Mouse (Mus musculus) heart, adult 2 months (tissue): ENCODE measurements around the gene Rnf208. TPM values are rescaled to one million over a fixed set of nuclear protein-coding genes. Genes with fewer than 3 reads are reported as not detected.

ENCODE experiments used
- DNase-seq, 2 experiments: peaks; one replicate each; pipeline ENCODE4 v3.0.0; 2021
- H3K27ac ChIP-seq: fragments of 200-600 bp; 2 replicates; pipeline ENCODE4 v1.8.1; 2022
- H3K27me3 ChIP-seq: fragments of 200-500 bp; 2 replicates; pipeline ENCODE4 v1.6.1; 2012; ENCODE audit warnings: mild to moderate bottlenecking, low read length, inconsistent platforms, mixed read lengths; ENCODE audit not compliant: control insufficient read depth, insufficient read depth
- H3K36me3 ChIP-seq: fragments of 200-500 bp; 2 replicates; pipeline ENCODE4 v1.6.1; 2012; ENCODE audit warnings: low read length, inconsistent platforms; ENCODE audit not compliant: control insufficient read depth, insufficient read depth
- H3K4me1 ChIP-seq: fragments of 200-500 bp; 2 replicates; pipeline ENCODE4 v1.6.1; 2011; ENCODE audit warnings: low read length; ENCODE audit not compliant: control insufficient read depth, insufficient read depth
- H3K4me3 ChIP-seq: fragments of 200-600 bp; 2 replicates; pipeline ENCODE4 v1.8.1; 2022
- H3K79me2 ChIP-seq: fragments of 200-500 bp; replicated peaks from 2 replicates; pipeline ENCODE4 v1.6.1; 2012; ENCODE audit warnings: mild to moderate bottlenecking, inconsistent platforms, low read length, moderate library complexity, mixed read lengths; ENCODE audit not compliant: control insufficient read depth, insufficient read depth
- H3K9ac ChIP-seq: fragments of 200-500 bp; 2 replicates; pipeline ENCODE4 v1.6.1; 2012; ENCODE audit warnings: low read depth, mild to moderate bottlenecking, control low read depth, inconsistent platforms, low read length, mixed read lengths
- CTCF ChIP-seq: fragments of 200-600 bp; IDR thresholded peaks from 2 replicates; pipeline ENCODE4 v1.8.1; 2022; ENCODE audit warnings: antibody characterized with exemption, mild to moderate bottlenecking, moderate library complexity
- EP300 ChIP-seq: fragments of 200-500 bp; IDR thresholded peaks from 2 replicates; pipeline ENCODE4 v1.6.1; 2011; ENCODE audit warnings: low read depth, low read length, control low read depth; ENCODE audit not compliant: insufficient read depth
- POLR2A ChIP-seq: fragments of 200-500 bp; IDR thresholded peaks from 2 replicates; pipeline ENCODE4 v1.6.1; 2011; ENCODE audit warnings: mild to moderate bottlenecking, low read depth, low read length, control low read depth; ENCODE audit not compliant: insufficient read depth
- WGBS: fragments of 180-500 bp; shearing (Covaris S2); methylation state at CpG from one replicate; pipeline ENCODE4 v1.1.7; 2018; 5-methylcytosine and 5-hydroxymethylcytosine counted together
- intact Hi-C: fragments of 180-260 bp; cut with DNase I; formaldehyde crosslinking; loops from one replicate; pipeline ENCODE4 v1.15.1; 2025
- long read RNA-seq: library from polyadenylated mRNA; stranded (forward); transcript quantifications from one replicate; pipeline ENCODE4 v2.0.0, GENCODE M21; 2021
- polyA plus RNA-seq: library from polyadenylated mRNA; depleted of rRNA; stranded (reverse); fragments of >200 nt; gene quantifications from 2 replicates; pipeline ENCODE4 v1.2.3, GENCODE M21; 2012; rRNA removed
- total RNA-seq, 2 experiments: library from RNA; stranded (reverse); gene quantifications; 2 replicates each; pipeline ENCODE4 v1.2.3; 2021

Rnf208 gene
- total RNA-seq = under 1 TPM; 0.47 to 0.61 TPM
- 1.5 and 2.4 TPM in 2 replicates for polyA plus RNA-seq
- long read RNA-seq = 0 reads

- no peak for DNase-seq
- no peak within 1 kb of the TSS for H3K9ac ChIP-seq
- H3K79me2 ChIP-seq = no peaks in the 10 kb centered on the region
- peaks cover 5% of the 10 kb centered on the region; the same call in 1 of the 2 replicates for H3K27me3 ChIP-seq
- H3K36me3 ChIP-seq = no peaks in the 10 kb centered on the region
- intact Hi-C loops = no loop called here
- WGBS = under 1% methylated on average over 53 of the region's 59 CpGs
- peaks cover 2% of the 10 kb centered on the region; the same call in 1 of the 2 replicates for H3K4me1 ChIP-seq
- no peak for TF ChIP-seq EP300
- TF ChIP-seq POLR2A = no peak
- no peak for TF ChIP-seq CTCF
- H3K4me3 ChIP-seq = peak within 1 kb of the TSS; percentile 36
- no peak within 1 kb of the TSS; the same call in 1 of the 2 replicates for H3K27ac ChIP-seq
These were observed at the start of gene Rnf208, which contains the start of gene Cysrt1 for GRCm38 (mm10) chr2:25242101-25242506. Gene Rnf208 (plus strand): TSS chr2:25242255. Gene Cysrt1 (minus strand): TSS chr2:25242452.

- intact Hi-C loops = loop anchor here (1.0 to 2.0 kb wide), 2 partner anchors 17 to 35 kb away; partner anchors contain the start of gene Nelfb
These were observed 48.7 kb upstream of the Rnf208 start for GRCm38 (mm10) chr2:25193330-25193770.

GRCm38 (mm10) chr2:25194006-25194405 is 48.0 kb upstream of the Rnf208 start:
- no peak for TF ChIP-seq POLR2A
- no peak for TF ChIP-seq CTCF
- TF ChIP-seq EP300 = no peak
- peak overlapping the region; percentile 95 for H3K27ac ChIP-seq
- H3K9ac ChIP-seq = peak overlapping the region; percentile 32
- intact Hi-C loops = loop anchor here (2.0 kb wide), 1 partner anchor 73 kb away; no protein-coding TSS in a partner anchor
- H3K4me3 ChIP-seq = peak overlapping the region; percentile 20; the same call in 1 of the 2 replicates
- WGBS = 39% methylated on average over 5 of the region's 5 CpGs
- H3K79me2 ChIP-seq = no peaks in the 10 kb centered on the region
- no peaks in the 10 kb centered on the region for H3K36me3 ChIP-seq
- H3K4me1 ChIP-seq = peaks cover 20% of the 10 kb centered on the region
- DNase-seq = no peak
- no peaks in the 10 kb centered on the region for H3K27me3 ChIP-seq

More at GRCm38 (mm10) chr2:25193330-25193770, 48.7 kb upstream of the Rnf208 start:
- Histone ChIP-seq H3K79me2 (no peaks in the 10 kb centered on the region), H3K36me3 (no peaks in the 10 kb centered on the region), H3K27me3 (no peaks in the 10 kb centered on the region), H3K27ac (peak overlapping the region; percentile 95), H3K4me3 (peak overlapping the region; percentile 20; the same call in 1 of the 2 replicates), H3K9ac (no peak overlapping the region), H3K4me1 (peaks cover 20% of the 10 kb centered on the region)
- WGBS = 2% methylated on average over 6 of the region's 6 CpGs
- peak; percentile 86 to 88 for DNase-seq
- TF ChIP-seq EP300 = peak; percentile 99
- TF ChIP-seq POLR2A = no peak; the same call in 1 of the 2 replicates
- TF ChIP-seq CTCF = peak; percentile 96

DNA sequence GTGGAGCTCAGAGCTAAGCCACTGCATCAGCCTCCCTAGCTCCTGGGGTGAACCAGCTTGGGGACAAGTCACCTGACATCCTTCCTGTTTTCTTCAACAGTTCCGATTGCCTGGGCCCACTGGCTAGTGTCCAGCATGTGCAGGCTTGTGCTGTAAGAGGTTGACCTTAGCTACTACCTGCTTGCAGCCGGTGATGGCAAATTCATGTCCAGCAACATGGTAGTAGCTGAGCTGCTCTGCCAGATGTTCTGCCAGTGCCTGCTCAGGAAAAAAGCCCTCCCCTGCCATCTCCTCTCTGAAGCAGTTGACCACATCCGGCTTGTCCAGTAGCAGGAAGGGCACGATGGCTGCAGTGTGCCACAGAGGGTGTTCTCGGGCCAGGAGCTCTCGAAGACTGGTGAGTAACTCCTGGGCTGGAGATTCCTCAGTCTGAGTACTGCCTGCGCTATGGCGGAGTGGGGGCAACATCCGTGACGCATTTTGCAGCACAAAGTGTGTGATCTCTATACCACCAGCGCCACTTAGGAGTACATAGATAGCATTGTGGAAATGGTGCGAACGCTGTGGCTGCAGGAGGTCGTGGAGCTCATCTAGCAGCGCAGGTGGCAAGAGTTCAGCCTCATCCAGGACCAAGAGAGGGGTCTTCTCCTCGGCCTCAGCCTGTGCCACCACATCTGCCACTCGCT is 47.4 kb upstream of the Rnf208 start:
- TF ChIP-seq EP300 = no peak
- no peak for TF ChIP-seq CTCF
- no peak for TF ChIP-seq POLR2A
- peak overlapping the region; percentile 51 for H3K9ac ChIP-seq

GRCm38 (mm10) chr2:25195211-25196156 is 46.6 kb upstream of the Rnf208 start:
- Histone ChIP-seq H3K27me3 (no peaks in the 10 kb centered on the region), H3K4me3 (peak overlapping the region; percentile 52), H3K36me3 (no peaks in the 10 kb centered on the region), H3K4me1 (peaks cover 20% of the 10 kb centered on the region), H3K79me2 (no peaks in the 10 kb centered on the region), H3K9ac (peak overlapping the region; percentile 51), H3K27ac (peak overlapping the region; percentile 95)
- intact Hi-C loops = loop anchor here (1.0 to 2.0 kb wide), 3 partner anchors 15 to 71 kb away; partner anchors contain the start of gene Nrarp
- peak; percentile 76 to 88 for DNase-seq
- TF ChIP-seq EP300 = no peak
- no peak for TF ChIP-seq CTCF
- TF ChIP-seq POLR2A = no peak
- WGBS = 16% methylated on average over 55 of the region's 55 CpGs

More for the DNA sequence above, 47.4 kb upstream of the Rnf208 start:
- no peaks in the 10 kb centered on the region for H3K27me3 ChIP-seq
- H3K4me3 ChIP-seq = peak overlapping the region; percentile 52
- H3K4me1 ChIP-seq = peaks cover 20% of the 10 kb centered on the region
- peak in 1 of 2 experiments; percentile 50 for DNase-seq
- no peaks in the 10 kb centered on the region for H3K36me3 ChIP-seq
- WGBS = 61% methylated on average over 17 of the region's 17 CpGs
- peak overlapping the region; percentile 95 for H3K27ac ChIP-seq
- intact Hi-C loops = loop anchor here (2.0 kb wide), 1 partner anchor 72 kb away; no protein-coding TSS in a partner anchor
- H3K79me2 ChIP-seq = no peaks in the 10 kb centered on the region
